Mouse (Mus musculus) WW6 (cell line): Measurements from ENCODE around the gene Gm21256.
"Not testable (repeated sequence)": the region's sequence is repeated elsewhere in the genome, so short reads cannot be mapped to it uniquely, and the experiment has no call there.

Source experiments
- DNase-seq: peaks from one replicate; pipeline ENCODE4 v3.0.0-alpha.2; 2013; ENCODE audit warnings: low read depth, low spot score

Gene Gm21256

GRCm38 (mm10) chrY:47450660-47451059, at the start of gene Gm21256:
Gene Gm21256 (plus strand): TSS chrY:47450960.
- DNase-seq: not testable (repeated sequence)
